35 mouse cellular contexts compared by ENCODE assay signal in the genomic region with DNA sequence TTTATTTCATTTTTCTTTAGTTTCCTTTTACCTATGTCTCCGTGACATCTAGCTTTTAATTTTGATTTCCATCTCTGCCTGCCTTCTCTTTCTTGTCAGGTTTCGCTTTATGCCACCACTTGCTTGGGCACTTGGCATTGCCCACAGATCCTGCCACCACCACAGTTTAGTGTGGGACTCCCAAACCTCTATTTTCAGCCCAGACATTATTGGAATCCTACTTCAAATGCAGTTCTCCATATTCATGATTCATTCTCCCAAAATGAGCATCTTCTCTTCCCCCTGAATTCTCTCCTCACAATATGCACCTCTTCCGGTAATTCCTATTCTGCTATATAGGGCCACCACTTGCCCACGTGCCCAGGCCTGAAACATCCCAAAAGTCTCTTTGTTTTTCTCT. TPM values are rescaled to one million over a fixed set of nuclear protein-coding genes. Genes with fewer than 3 reads are reported as not detected.
"Had no signal": no experiment of that assay in that cellular context is flagged by ENCODE, and none has a peak within 500 bp of the region (broad histone marks: within the 10 kb centered on the region; RNA-seq: fewer than 3 reads in every experiment).

No protein-coding gene starts in this region.

- H3K9ac ChIP-seq: heart, embryonic 13.5 days; heart, embryonic 15.5 days; hindbrain, embryonic 12.5 days; hindbrain, embryonic 13.5 days; hindbrain, embryonic 14.5 days; hindbrain, embryonic 15.5 days; intestine, embryonic 15.5 days; kidney, embryonic 15.5 days had no signal

- DNase-seq: heart, postnatal 10 days; heart, postnatal 14 days; heart, postnatal 36 days; heart, postnatal 4 days; kidney, adult 11 months; kidney, adult 18-20 months; kidney, adult 2 months; kidney, adult 8-10 months; kidney, adult 9 months; kidney, postnatal 10 days; kidney, postnatal 14 days; kidney, postnatal 25 days; kidney, postnatal 36 days; kidney, postnatal 4 days; layer of hippocampus, adult 9-11 months; layer of hippocampus, postnatal 36 days had no signal

- H3K27me3 ChIP-seq: heart, embryonic 13.5 days; heart, embryonic 15.5 days; hindbrain, embryonic 12.5 days; hindbrain, embryonic 13.5 days; hindbrain, embryonic 15.5 days; intestine, embryonic 15.5 days; kidney, embryonic 15.5 days had no signal

- H3K4me1 ChIP-seq: heart, embryonic 13.5 days; heart, embryonic 15.5 days; hindbrain, embryonic 12.5 days; hindbrain, embryonic 13.5 days; hindbrain, embryonic 15.5 days; intestine, embryonic 15.5 days; kidney, embryonic 15.5 days had no signal

- H3K9me3 ChIP-seq: heart, embryonic 13.5 days; heart, embryonic 15.5 days; hindbrain, embryonic 10.5 days; hindbrain, embryonic 12.5 days; hindbrain, embryonic 13.5 days; hindbrain, embryonic 15.5 days; intestine, embryonic 15.5 days; kidney, embryonic 15.5 days had no signal

- ATAC-seq: hindbrain, embryonic 16.5 days; hindbrain, postnatal 0 days; inflammation-experienced regulatory T-cells, adult 6 months; intestine, embryonic 15.5 days; intestine, embryonic 16.5 days; intestine, postnatal 0 days had no signal

- H3K27ac ChIP-seq: heart, embryonic 13.5 days; heart, embryonic 15.5 days; hindbrain, embryonic 10.5 days; hindbrain, embryonic 12.5 days; hindbrain, embryonic 13.5 days; hindbrain, embryonic 14.5 days; hindbrain, embryonic 15.5 days; hindbrain, postnatal 0 days; intestine, embryonic 15.5 days; kidney, embryonic 15.5 days; kidney, postnatal 0 days; layer of hippocampus, adult 2 months; left cerebral cortex, adult 2 months had no signal

- H3K4me2 ChIP-seq: heart, embryonic 11.5 days; heart, embryonic 13.5 days; heart, embryonic 15.5 days; hindbrain, embryonic 12.5 days; hindbrain, embryonic 13.5 days; hindbrain, embryonic 14.5 days; hindbrain, embryonic 15.5 days; intestine, embryonic 15.5 days; kidney, embryonic 15.5 days had no signal

- H3K36me3 ChIP-seq: heart, embryonic 13.5 days; heart, embryonic 15.5 days; hindbrain, embryonic 10.5 days; hindbrain, embryonic 12.5 days; hindbrain, embryonic 13.5 days; hindbrain, embryonic 15.5 days; intestine, embryonic 15.5 days; kidney, embryonic 15.5 days had no signal

- H3K4me3 ChIP-seq: heart, embryonic 13.5 days; heart, embryonic 15.5 days; hindbrain, embryonic 10.5 days; hindbrain, embryonic 12.5 days; hindbrain, embryonic 13.5 days; hindbrain, embryonic 15.5 days; intestine, embryonic 15.5 days; kidney, embryonic 15.5 days; layer of hippocampus, adult 2 months; left cerebral cortex, adult 2 months had no signal

RNA-seq across cellular contexts. Expression of gene Gap43, which starts 17.6 kb away (rescaled TPM):
- total RNA-seq: hematopoietic stem cell, adult 5-6 weeks had no signal
- polyA plus RNA-seq: inflammation-experienced regulatory T-cells, adult 6 months had no signal
